Mouse (Mus musculus): ENCODE measurements around the gene Atp11a.

DNA sequence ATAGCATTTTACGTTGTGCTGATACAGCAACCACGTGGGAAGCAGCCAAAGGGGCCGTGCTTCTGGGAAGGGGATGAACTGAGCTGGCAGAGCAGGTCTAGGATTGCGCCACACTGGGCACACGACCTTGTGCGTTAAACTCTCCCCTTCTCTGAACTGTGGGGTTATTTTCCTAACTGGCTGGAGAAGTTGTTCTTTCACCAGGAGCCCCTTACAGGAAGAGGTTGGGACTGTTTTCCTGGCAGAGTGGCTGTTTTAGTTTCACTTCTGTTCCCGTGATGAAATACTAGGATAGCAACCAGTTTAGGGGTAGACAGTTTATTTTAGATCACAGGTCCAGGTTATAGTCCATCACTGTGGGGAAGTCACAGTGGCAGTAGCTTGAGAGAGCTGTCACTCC, 45.2 kb upstream of the Atp11a start:
- TF ChIP-seq EP300 (IDR thresholded peaks at IDR 0.05) (peak; percentile 18; the same call in 1 of the 2 replicates), CTCF (IDR thresholded peaks at IDR 0.05) (no peak)

Data from lung, postnatal 0 days (tissue).